Mouse (Mus musculus) brain, embryonic 14.5 days (tissue): Measurements from ENCODE around the gene Lama5.

Experiments
- CTCF ChIP-seq: fragments of 200-500 bp; IDR thresholded peaks from 2 replicates; pipeline ENCODE4 v1.5.1; 2012; ENCODE audit warnings: inconsistent platforms, mild to moderate bottlenecking, moderate library complexity, borderline replicate concordance; ENCODE audit not compliant: insufficient read depth, insufficient read length; ENCODE audit errors: extremely low read depth
- POLR2A ChIP-seq: fragments of 200-500 bp; IDR thresholded peaks from 2 replicates; pipeline ENCODE4 v1.6.1; 2012; ENCODE audit warnings: mild to moderate bottlenecking, inconsistent platforms, borderline replicate concordance; ENCODE audit not compliant: poor library complexity, insufficient read depth, insufficient read length, severe bottlenecking; ENCODE audit errors: extremely low read depth

DNA sequence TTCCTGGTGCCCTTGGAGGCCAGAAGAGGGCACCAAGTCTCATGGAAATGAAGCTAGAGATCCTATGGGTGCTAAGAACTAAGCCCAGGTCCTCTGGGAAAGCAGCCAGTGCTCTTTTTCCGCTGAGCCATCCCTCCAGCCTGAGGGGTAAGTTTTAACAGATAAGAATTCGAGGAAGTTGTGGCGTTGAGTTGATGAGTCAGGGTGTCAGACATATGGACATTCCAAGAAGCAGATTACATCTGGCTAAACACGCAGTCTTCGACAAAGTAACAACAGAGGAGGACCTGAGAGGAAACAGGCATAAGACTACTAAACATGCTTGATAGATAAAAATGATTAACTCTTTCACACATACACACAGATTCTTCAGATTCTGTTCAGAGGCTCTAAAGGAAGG lies 12.9 kb upstream of the Lama5 start:
- TF ChIP-seq CTCF (no peak), POLR2A (no peak)
